Mouse (Mus musculus) hindlimb bud, embryonic 11.5 days (tissue): ENCODE measurements around the gene Sox5.

Experiments
- DNase-seq: peaks from one replicate; pipeline ENCODE4 v3.0.0-alpha.2; 2012; ENCODE audit warnings: low read depth, low spot score; ENCODE audit errors: extremely low spot score

Gene Sox5

DNA sequence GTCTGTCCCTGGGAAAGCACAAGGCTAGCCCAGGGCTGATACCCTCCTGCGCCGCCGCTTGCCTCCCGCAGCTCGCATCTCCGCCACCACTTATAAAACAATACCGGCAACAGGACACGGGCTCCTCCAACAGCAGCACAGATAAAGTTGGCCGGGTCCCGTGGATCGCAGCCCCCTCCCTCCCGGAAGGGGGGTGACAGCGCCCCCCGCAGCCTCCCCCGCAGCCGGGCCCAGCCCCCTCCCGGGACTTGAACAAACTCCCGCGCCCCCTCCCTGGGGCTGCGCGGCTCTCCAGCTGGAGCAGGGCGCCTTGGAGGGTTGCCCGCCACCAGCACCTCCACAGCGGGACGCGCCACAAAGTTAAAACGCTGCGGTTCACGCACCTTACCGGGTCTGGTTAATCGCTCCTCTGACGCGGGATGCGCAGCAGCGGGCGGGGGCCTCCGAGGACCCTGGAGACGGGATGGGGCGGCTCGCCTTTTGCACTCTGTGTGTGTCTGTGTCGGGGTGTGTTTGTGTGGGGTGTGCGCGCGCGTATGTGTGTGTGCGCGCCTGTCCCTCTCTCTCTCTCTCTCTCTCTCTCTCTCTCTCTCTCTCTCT lies at the start of gene Sox5:
TSS of gene Sox5 (minus strand) at position 547 of the 600 bp plus-strand sequence.
- no peak for DNase-seq

GRCm38 (mm10) chr6:144825018-144825602 lies 43.3 kb upstream of the Sox5 start:
- no peak for DNase-seq

- DNase-seq = no peak
Measured at GRCm38 (mm10) chr6:144824153-144824552, 42.4 kb upstream of the Sox5 start.

- DNase-seq = no peak
Measured at GRCm38 (mm10) chr6:144822594-144822993, 40.8 kb upstream of the Sox5 start.

- DNase-seq = no peak
Measured at GRCm38 (mm10) chr6:144821019-144821418, 39.2 kb upstream of the Sox5 start.

- DNase-seq = no peak
Measured at GRCm38 (mm10) chr6:144818016-144818415, 36.2 kb upstream of the Sox5 start.

GRCm38 (mm10) chr6:144817329-144817932 lies 35.7 kb upstream of the Sox5 start:
- DNase-seq = no peak

DNA sequence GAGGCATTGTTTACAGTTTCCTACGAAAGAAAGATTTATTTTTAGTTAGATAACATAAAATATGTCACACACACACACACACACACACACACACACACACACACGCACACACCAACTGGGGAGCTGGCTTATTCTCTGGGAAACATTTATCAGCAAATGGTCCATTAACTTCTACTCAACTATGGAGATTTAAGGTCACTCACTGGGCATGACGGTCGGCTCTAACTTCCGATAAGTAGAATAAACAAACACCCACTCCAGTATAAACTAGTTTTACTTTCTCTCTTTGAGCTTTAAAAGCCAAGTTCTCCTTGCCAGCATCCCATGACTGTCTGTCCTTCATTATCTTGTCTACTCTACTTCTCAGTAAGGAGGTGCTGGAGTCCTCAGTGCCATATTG lies 33.8 kb upstream of the Sox5 start:
- no peak for DNase-seq

GRCm38 (mm10) chr6:144814931-144815364 lies 33.2 kb upstream of the Sox5 start:
- DNase-seq = peak; percentile 49

GRCm38 (mm10) chr6:144804321-144804720 lies 22.5 kb upstream of the Sox5 start:
- DNase-seq = no peak

GRCm38 (mm10) chr6:144803063-144803462 lies 21.3 kb upstream of the Sox5 start:
- DNase-seq = no peak

GRCm38 (mm10) chr6:144794356-144794755 lies 12.6 kb upstream of the Sox5 start:
- DNase-seq = no peak

DNA sequence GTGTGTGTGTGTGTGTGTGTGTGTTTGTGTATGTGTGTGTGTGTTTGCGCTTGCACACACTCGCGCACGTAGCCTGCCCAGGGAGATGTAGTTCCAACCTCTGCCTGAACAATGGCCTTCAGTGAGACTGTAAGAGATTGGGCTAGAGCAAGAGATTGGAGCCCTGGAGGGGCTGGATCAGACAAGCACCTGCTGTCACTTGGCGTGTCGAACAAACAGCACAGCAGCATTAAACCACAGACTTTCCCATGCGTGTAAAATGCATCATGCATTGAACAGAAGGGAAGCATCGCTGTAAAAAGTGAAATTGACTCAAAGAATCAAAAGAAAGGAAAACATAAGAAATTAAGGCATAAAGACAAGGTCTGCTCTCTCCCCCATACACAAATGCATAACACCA lies 11.1 kb upstream of the Sox5 start:
- no peak for DNase-seq

GRCm38 (mm10) chr6:144783295-144783694 lies 1.5 kb upstream of the Sox5 start:
- no peak for DNase-seq

GRCm38 (mm10) chr6:144782866-144783265 lies 1.1 kb upstream of the Sox5 start:
- no peak for DNase-seq

DNA sequence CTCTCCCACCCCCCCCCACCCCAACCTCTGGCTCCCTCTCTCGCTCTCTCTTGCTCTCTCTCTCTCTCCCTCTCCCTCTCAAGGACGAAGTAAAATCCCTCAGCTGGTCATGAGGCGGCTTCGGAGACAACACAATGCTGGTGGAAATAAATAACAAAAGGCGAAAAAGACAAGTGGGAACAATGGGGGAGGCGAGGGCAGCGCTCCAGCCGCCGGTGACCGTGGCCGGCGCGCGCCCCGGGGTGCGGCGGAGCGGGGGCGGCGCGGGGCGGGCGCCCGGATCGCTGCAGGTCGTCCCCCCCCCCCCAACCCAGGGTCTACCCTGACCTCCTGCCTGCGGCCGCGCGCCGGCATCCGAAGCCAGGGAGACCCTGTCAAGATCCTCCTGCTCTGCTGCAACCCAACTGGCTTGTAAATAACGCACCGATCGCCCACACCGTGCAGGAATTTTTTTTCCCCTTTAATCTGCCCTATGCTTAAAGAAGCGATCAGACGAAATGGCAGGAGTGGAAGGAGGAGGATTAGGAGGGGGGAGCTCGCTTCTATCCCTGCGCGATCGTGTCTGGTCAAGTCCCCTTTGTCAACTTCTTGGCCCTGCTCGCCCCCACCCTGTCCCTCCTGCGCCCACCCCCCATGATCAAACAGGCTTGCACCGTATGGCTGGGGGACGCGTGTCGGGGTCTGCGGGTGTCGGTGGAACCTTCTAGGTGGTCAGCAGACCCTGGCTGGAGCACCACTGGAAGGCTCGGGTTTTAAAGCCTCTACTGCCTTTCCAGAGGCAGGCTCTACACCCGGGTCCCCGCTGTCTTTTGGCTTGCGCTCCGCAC lies 467 bp upstream of the Sox5 start:
- no peak for DNase-seq

- no peak for DNase-seq
Measured at GRCm38 (mm10) chr6:144780608-144781285, 1.0 kb downstream of the Sox5 start.

GRCm38 (mm10) chr6:144779945-144780607 lies 1.7 kb downstream of the Sox5 start:
- DNase-seq = no peak

DNA sequence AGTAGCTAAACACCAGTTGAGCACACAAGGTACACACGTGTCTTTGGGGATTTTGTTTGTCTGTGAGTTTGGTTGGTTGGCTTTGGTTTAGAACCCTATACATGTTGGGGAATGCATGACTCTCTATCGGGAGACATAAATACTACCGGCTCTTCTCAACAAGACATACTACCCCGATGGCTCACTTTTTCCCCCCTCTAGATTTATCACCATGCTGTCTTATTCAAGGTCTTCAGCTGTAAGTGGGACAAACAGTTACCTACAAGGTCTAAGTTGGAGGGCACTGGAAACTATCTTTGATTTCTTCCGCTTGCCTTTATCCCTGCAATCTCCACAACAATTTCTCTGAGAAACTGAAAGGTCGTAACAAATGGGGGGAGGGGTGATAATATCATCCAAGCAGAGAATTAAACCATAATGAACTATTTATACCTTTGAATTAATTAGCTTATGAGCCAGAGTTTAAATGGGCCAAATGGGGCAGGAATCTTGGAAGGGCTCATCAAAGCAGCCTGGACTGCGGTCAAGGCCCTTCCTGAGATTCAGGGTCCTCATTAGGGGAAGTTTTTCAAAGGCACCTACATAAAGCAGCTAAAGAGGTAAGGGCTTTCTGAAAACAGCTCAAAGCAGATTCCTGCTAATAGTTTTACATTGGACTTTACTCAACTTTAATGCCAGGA lies 4.3 kb downstream of the Sox5 start:
- DNase-seq = no peak

GRCm38 (mm10) chr6:144773736-144774135 lies 8.0 kb downstream of the Sox5 start:
- no peak for DNase-seq
